10 mouse cellular contexts compared by ENCODE assay signal in genomic region chr5:103855483-103856211, GRCm38 (mm10). TPM values are rescaled to one million over a fixed set of nuclear protein-coding genes. Genes with fewer than 3 reads are reported as not detected.
A peak's percentile ranks its signal among the peaks of the same experiment; 100 is the strongest.
DNase-seq lines count a peak whose midpoint lies in the region; ATAC-seq and TF ChIP-seq lines count a peak whose summit lies in the region.
"Had no signal": no experiment of that assay in that cellular context is flagged by ENCODE, and none has a peak within 500 bp of the region (broad histone marks: within the 10 kb centered on the region; RNA-seq: fewer than 3 reads in every experiment).

No protein-coding gene starts in this region.

- no peak overlapping the region for H3K9ac ChIP-seq in kidney, embryonic 15.5 days
- H3K9ac ChIP-seq in intestine, postnatal 0 days (ENCODE audit: low read depth, low read length): no peak overlapping the region
- H3K9ac ChIP-seq in midbrain, embryonic 15.5 days: no peak overlapping the region
- H3K9ac ChIP-seq: heart, embryonic 15.5 days had no signal

- H3K9me3 ChIP-seq in kidney, embryonic 15.5 days (replicated peaks): no peaks in the 10 kb centered on the region
- H3K9me3 ChIP-seq in intestine, postnatal 0 days (ENCODE audit: control insufficient read depth): no peaks in the 10 kb centered on the region
- H3K9me3 ChIP-seq in midbrain, embryonic 15.5 days: no peaks in the 10 kb centered on the region
- H3K9me3 ChIP-seq: heart, embryonic 15.5 days had no signal

- no peak for TF ChIP-seq CTCF in intestine, postnatal 0 days (IDR thresholded peaks at IDR 0.05; ENCODE audit: low read depth)

- H3K27ac ChIP-seq in kidney, embryonic 15.5 days: no peak overlapping the region
- H3K27ac ChIP-seq in intestine, postnatal 0 days (ENCODE audit: low read depth, low read length): no peak overlapping the region
- H3K27ac ChIP-seq in midbrain, embryonic 15.5 days: no peak overlapping the region
- H3K27ac ChIP-seq: heart, embryonic 15.5 days had no signal

- H3K27me3 ChIP-seq in kidney, embryonic 15.5 days: no peaks in the 10 kb centered on the region
- H3K27me3 ChIP-seq in intestine, postnatal 0 days (replicated peaks; ENCODE audit: control insufficient read depth, insufficient read depth, low read length): no peaks in the 10 kb centered on the region
- H3K27me3 ChIP-seq in midbrain, embryonic 15.5 days (replicated peaks): no peaks in the 10 kb centered on the region
- H3K27me3 ChIP-seq: heart, embryonic 15.5 days had no signal

- no peak overlapping the region for H3K4me3 ChIP-seq in kidney, embryonic 15.5 days (replicated peaks)
- no peak overlapping the region for H3K4me3 ChIP-seq in intestine, postnatal 0 days (ENCODE audit: low read depth, low read length)
- no peak overlapping the region for H3K4me3 ChIP-seq in midbrain, embryonic 15.5 days
- H3K4me3 ChIP-seq: erythroblast, embryonic 14.5 days; heart, embryonic 15.5 days had no signal

- no peak for DNase-seq in kidney, adult 8-10 months
- peak; percentile 63 for DNase-seq in ZHBTc4 (ENCODE audit: low read depth, low spot score)
- DNase-seq in frontal cortex, postnatal 25 days (ENCODE audit: low spot score in 2 of 2): no peak
- DNase-seq in frontal cortex, adult 2 months (ENCODE audit: extremely low spot score in 1 of 2, low spot score in 1 of 2): no peak
- DNase-seq in thymus, postnatal 25 days: no peak

- peaks cover 5% of the 10 kb centered on the region; the same call in 1 of the 2 replicates for H3K4me1 ChIP-seq in kidney, embryonic 15.5 days
- no peaks in the 10 kb centered on the region for H3K4me1 ChIP-seq in intestine, postnatal 0 days (replicated peaks; ENCODE audit: control insufficient read depth, insufficient read depth, low read length)
- peaks cover 11% of the 10 kb centered on the region for H3K4me1 ChIP-seq in midbrain, embryonic 15.5 days

- H3K36me3 ChIP-seq in kidney, embryonic 15.5 days: peaks cover 22% of the 10 kb centered on the region
- peaks cover 34% of the 10 kb centered on the region for H3K36me3 ChIP-seq in intestine, postnatal 0 days (ENCODE audit: control insufficient read depth, insufficient read depth)
- H3K36me3 ChIP-seq in midbrain, embryonic 15.5 days (replicated peaks): no peaks in the 10 kb centered on the region

- peak; percentile 38; the same call in 1 of the 2 replicates for ATAC-seq in kidney, embryonic 15.5 days (replicated peaks; ENCODE audit: low FRiP score)
- ATAC-seq in intestine, postnatal 0 days: peak; percentile 49
- peak; percentile 57 for ATAC-seq in midbrain, embryonic 15.5 days (replicated peaks)

- 85% methylated on average over 14 of the region's 14 CpGs for WGBS in kidney, embryonic 15.5 days
- 59% methylated on average over 14 of the region's 14 CpGs for WGBS in intestine, postnatal 0 days
- 87% methylated on average over 14 of the region's 14 CpGs for WGBS in midbrain, embryonic 15.5 days

- H3K4me2 ChIP-seq in kidney, embryonic 15.5 days: no peak overlapping the region
- no peak overlapping the region for H3K4me2 ChIP-seq in intestine, postnatal 0 days (replicated peaks; ENCODE audit: low read depth)
- no peak overlapping the region for H3K4me2 ChIP-seq in midbrain, embryonic 15.5 days
- H3K4me2 ChIP-seq: heart, embryonic 15.5 days had no signal

RNA-seq across cellular contexts. Expression of gene Klhl8, which starts 55.4 kb away (rescaled TPM):
- 11.0 and 11.7 TPM in 2 replicates for polyA plus RNA-seq in kidney, embryonic 15.5 days (2015; fragmentation: Nextera tagmentation; extraction: Ambion mirVana)
- polyA plus RNA-seq in intestine, postnatal 0 days (2015; fragmentation: Nextera tagmentation; extraction: Ambion mirVana): 4.3 and 4.6 TPM in 2 replicates
- polyA plus RNA-seq in midbrain, embryonic 15.5 days (2015; fragmentation: Nextera tagmentation; extraction: Ambion mirVana): 45.2 and 46.4 TPM in 2 replicates
- polyA plus RNA-seq in frontal cortex, adult 2 months (2012; rRNA removed): 28.9 and 29.4 TPM in 2 replicates
- polyA plus RNA-seq: erythroblast, embryonic 14.5 days had no signal
